Mouse (Mus musculus) neural tube, embryonic 14.5 days (tissue): ENCODE measurements around the gene Pom121. TPM values are rescaled to one million over a fixed set of nuclear protein-coding genes. Genes with fewer than 3 reads are reported as not detected.

Experiments
- ATAC-seq: fragments of 200-750 bp; cut with Nextera tagmentation; 2 replicates; pipeline ENCODE4 v1.8.0; 2017; ENCODE audit warnings: low read depth, mild to moderate bottlenecking, moderate TSS enrichment, moderate library complexity
- H3K27ac ChIP-seq: fragments of 300-500 bp; sonication (generic); 2 replicates; pipeline ENCODE4 v1.5.1; 2014; ENCODE audit warnings: low read depth, mild to moderate bottlenecking, control low read depth, low read length, moderate library complexity, mixed read lengths
- H3K27me3 ChIP-seq: fragments of 300-500 bp; sonication (generic); 2 replicates; pipeline ENCODE4 v1.6.1; 2014; ENCODE audit warnings: low read length; ENCODE audit not compliant: control insufficient read depth, insufficient read depth
- H3K36me3 ChIP-seq: fragments of 300-500 bp; sonication (generic); 2 replicates; pipeline ENCODE4 v1.6.1; 2014; ENCODE audit warnings: low read length, mixed read lengths; ENCODE audit not compliant: control insufficient read depth, insufficient read depth
- H3K4me1 ChIP-seq: fragments of 300-500 bp; sonication (generic); 2 replicates; pipeline ENCODE4 v1.6.1; 2014; ENCODE audit warnings: low read length; ENCODE audit not compliant: control insufficient read depth, insufficient read depth
- H3K4me2 ChIP-seq: fragments of 300-500 bp; sonication (generic); 2 replicates; pipeline ENCODE4 v1.6.1; 2014; ENCODE audit warnings: mild to moderate bottlenecking, low read depth, low read length, control low read depth
- H3K4me3 ChIP-seq: fragments of 300-500 bp; sonication (generic); 2 replicates; pipeline ENCODE4 v1.5.1; 2014; ENCODE audit warnings: low read depth, low read length, control low read depth, mixed read lengths
- H3K9ac ChIP-seq: fragments of 300-500 bp; sonication (generic); replicated peaks from 2 replicates; pipeline ENCODE4 v1.6.1; 2014; ENCODE audit warnings: low read depth, mild to moderate bottlenecking, control low read depth, low read length, mixed read lengths
- H3K9me3 ChIP-seq: fragments of 300-500 bp; sonication (generic); 2 replicates; pipeline ENCODE4 v1.6.1; 2016; ENCODE audit warnings: low read length; ENCODE audit not compliant: control insufficient read depth
- WGBS: fragments of 180-500 bp; shearing (Covaris S2); extraction: QIAGEN DNeasy Blood & Tissue Kit; methylation state at CpG from one replicate; pipeline ENCODE4 v1.1.7; 2014; 5-methylcytosine and 5-hydroxymethylcytosine counted together
- polyA plus RNA-seq: library from polyadenylated mRNA; unstranded; fragments of >200 nt; fragmentation: Nextera tagmentation; extraction: Ambion mirVana; gene quantifications from 2 replicates; pipeline ENCODE4 v1.2.1, GENCODE M21; 2014

Gene Pom121
- polyA plus RNA-seq, 1 experiment from 2014 or later = 9.4 TPM

GRCm38 (mm10) chr5:135359772-135360171 lies 34.6 kb downstream of the Pom121 start:
- no peaks in the 10 kb centered on the region for H3K4me1 ChIP-seq
- no peak for ATAC-seq
- WGBS = 93% methylated on average over 2 of the region's 2 CpGs
- H3K4me2 ChIP-seq = no peak overlapping the region
- H3K27me3 ChIP-seq = no peaks in the 10 kb centered on the region
- H3K27ac ChIP-seq = no peak overlapping the region
- no peak overlapping the region for H3K9ac ChIP-seq
- H3K9me3 ChIP-seq = no peaks in the 10 kb centered on the region
- no peaks in the 10 kb centered on the region for H3K36me3 ChIP-seq
- H3K4me3 ChIP-seq = no peak overlapping the region

GRCm38 (mm10) chr5:135357556-135357955 lies 36.8 kb downstream of the Pom121 start:
- no peaks in the 10 kb centered on the region for H3K36me3 ChIP-seq
- no peak overlapping the region for H3K27ac ChIP-seq
- H3K9me3 ChIP-seq = no peaks in the 10 kb centered on the region
- H3K27me3 ChIP-seq = no peaks in the 10 kb centered on the region
- no peaks in the 10 kb centered on the region for H3K4me1 ChIP-seq
- no peak overlapping the region for H3K9ac ChIP-seq
- no peak overlapping the region for H3K4me3 ChIP-seq
- ATAC-seq = no peak
- 89% methylated on average over 2 of the region's 2 CpGs for WGBS
- H3K4me2 ChIP-seq = no peak overlapping the region

GRCm38 (mm10) chr5:135356090-135356489 lies 38.3 kb downstream of the Pom121 start:
- Histone ChIP-seq H3K9me3 (no peaks in the 10 kb centered on the region), H3K4me2 (no peak overlapping the region), H3K27ac (no peak overlapping the region), H3K36me3 (no peaks in the 10 kb centered on the region), H3K4me1 (no peaks in the 10 kb centered on the region), H3K4me3 (no peak overlapping the region), H3K27me3 (no peaks in the 10 kb centered on the region), H3K9ac (no peak overlapping the region)
- ATAC-seq = no peak
- 41% methylated on average over 1 of the region's 1 CpGs for WGBS

GRCm38 (mm10) chr5:135353564-135353963 lies 40.8 kb downstream of the Pom121 start:
- 16% methylated on average over 20 of the region's 20 CpGs for WGBS
- no peak overlapping the region for H3K4me2 ChIP-seq
- no peak overlapping the region for H3K9ac ChIP-seq
- no peak overlapping the region for H3K4me3 ChIP-seq
- H3K36me3 ChIP-seq = no peaks in the 10 kb centered on the region
- no peaks in the 10 kb centered on the region for H3K27me3 ChIP-seq
- no peaks in the 10 kb centered on the region; the same call in 1 of the 2 replicates for H3K9me3 ChIP-seq
- ATAC-seq = no peak
- H3K4me1 ChIP-seq = no peaks in the 10 kb centered on the region
- no peak overlapping the region for H3K27ac ChIP-seq

GRCm38 (mm10) chr5:135352995-135353394 lies 41.4 kb downstream of the Pom121 start, which contains the start of gene Trim50:
TSS of gene Trim50 (plus strand) at chr5:135353295.
- no peaks in the 10 kb centered on the region for H3K36me3 ChIP-seq
- H3K27ac ChIP-seq = no peak within 1 kb of the TSS
- H3K9me3 ChIP-seq = no peaks in the 10 kb centered on the region; the same call in 1 of the 2 replicates
- 62% methylated on average over 9 of the region's 9 CpGs for WGBS
- no peak within 1 kb of the TSS for H3K9ac ChIP-seq
- H3K27me3 ChIP-seq = no peaks in the 10 kb centered on the region
- no peaks in the 10 kb centered on the region for H3K4me1 ChIP-seq
- H3K4me3 ChIP-seq = no peak within 1 kb of the TSS
- H3K4me2 ChIP-seq = no peak within 1 kb of the TSS
- no peak for ATAC-seq

GRCm38 (mm10) chr5:135351606-135352005 lies 42.7 kb downstream of the Pom121 start:
- Histone ChIP-seq H3K36me3 (no peaks in the 10 kb centered on the region), H3K4me1 (no peaks in the 10 kb centered on the region), H3K27me3 (no peaks in the 10 kb centered on the region), H3K9me3 (no peaks in the 10 kb centered on the region; the same call in 1 of the 2 replicates), H3K27ac (no peak overlapping the region), H3K9ac (no peak overlapping the region), H3K4me3 (no peak overlapping the region), H3K4me2 (no peak overlapping the region)
- no peak for ATAC-seq
- 86% methylated on average over 13 of the region's 13 CpGs for WGBS

- no peak for ATAC-seq
- 90% methylated on average over 35 of the region's 35 CpGs for WGBS
Observed at GRCm38 (mm10) chr5:135349862-135350261, 44.5 kb downstream of the Pom121 start, which contains the start of gene Fkbp6. TSS of gene Fkbp6 (minus strand) at chr5:135350044.

GRCm38 (mm10) chr5:135347511-135348011 lies 46.8 kb downstream of the Pom121 start:
- Histone ChIP-seq H3K9ac (no peak overlapping the region), H3K27ac (no peak overlapping the region), H3K9me3 (no peaks in the 10 kb centered on the region; the same call in 1 of the 2 replicates), H3K36me3 (no peaks in the 10 kb centered on the region), H3K4me1 (no peaks in the 10 kb centered on the region), H3K27me3 (no peaks in the 10 kb centered on the region), H3K4me2 (no peak overlapping the region), H3K4me3 (no peak overlapping the region)
- no peak for ATAC-seq
- WGBS = 72% methylated on average over 4 of the region's 4 CpGs

More at GRCm38 (mm10) chr5:135349862-135350261, 44.5 kb downstream of the Pom121 start, which contains the start of gene Fkbp6:
- Histone ChIP-seq H3K9ac (no peak within 1 kb of the TSS), H3K27ac (no peak within 1 kb of the TSS), H3K4me1 (no peaks in the 10 kb centered on the region), H3K4me2 (no peak within 1 kb of the TSS), H3K9me3 (no peaks in the 10 kb centered on the region; the same call in 1 of the 2 replicates), H3K4me3 (no peak within 1 kb of the TSS), H3K27me3 (no peaks in the 10 kb centered on the region), H3K36me3 (no peaks in the 10 kb centered on the region)

GRCm38 (mm10) chr5:135346430-135346829 lies 47.9 kb downstream of the Pom121 start:
- Histone ChIP-seq H3K9me3 (no peaks in the 10 kb centered on the region; the same call in 1 of the 2 replicates), H3K4me3 (no peak overlapping the region), H3K4me2 (no peak overlapping the region), H3K27me3 (no peaks in the 10 kb centered on the region), H3K9ac (no peak overlapping the region), H3K27ac (no peak overlapping the region), H3K4me1 (no peaks in the 10 kb centered on the region), H3K36me3 (no peaks in the 10 kb centered on the region)
- ATAC-seq = no peak
- WGBS = 15% methylated on average over 1 of the region's 1 CpGs
